Mouse (Mus musculus) hindbrain, embryonic 14.5 days (tissue): ENCODE measurements around the gene Reln. TPM values are rescaled to one million over a fixed set of nuclear protein-coding genes. Genes with fewer than 3 reads are reported as not detected.

ENCODE experiments used
- ATAC-seq: fragments of 200-750 bp; cut with Nextera tagmentation; 2 replicates; pipeline ENCODE4 v1.8.0; 2017; ENCODE audit warnings: moderate number of reproducible peaks, mild to moderate bottlenecking, moderate TSS enrichment, moderate library complexity; ENCODE audit not compliant: low FRiP score
- DNase-seq: peaks from one replicate; pipeline ENCODE4 v3.0.0-alpha.2; 2015; ENCODE audit warnings: low spot score
- H3K27ac ChIP-seq: fragments of 300-500 bp; sonication (generic); 2 replicates; pipeline ENCODE4 v1.5.1; 2014; ENCODE audit warnings: mild to moderate bottlenecking, moderate library complexity
- H3K27me3 ChIP-seq: fragments of 300-500 bp; sonication (generic); 2 replicates; pipeline ENCODE4 v1.6.1; 2014; ENCODE audit warnings: mild to moderate bottlenecking, low read length, mixed read lengths; ENCODE audit not compliant: control insufficient read depth, insufficient read depth
- H3K36me3 ChIP-seq: fragments of 300-500 bp; sonication (generic); replicated peaks from 2 replicates; pipeline ENCODE4 v1.6.1; 2014; ENCODE audit not compliant: control insufficient read depth, insufficient read depth
- H3K4me1 ChIP-seq: fragments of 300-500 bp; sonication (generic); replicated peaks from 2 replicates; pipeline ENCODE4 v1.6.1; 2014; ENCODE audit warnings: antibody characterized with exemption, low read length, mixed read lengths; ENCODE audit not compliant: control insufficient read depth, insufficient read depth
- H3K4me2 ChIP-seq: fragments of 300-500 bp; sonication (generic); replicated peaks from 2 replicates; pipeline ENCODE4 v1.6.1; 2014; ENCODE audit warnings: mild to moderate bottlenecking, moderate library complexity
- H3K4me3 ChIP-seq: fragments of 300-500 bp; sonication (generic); replicated peaks from 2 replicates; pipeline ENCODE4 v1.5.1; 2014; ENCODE audit warnings: mild to moderate bottlenecking, low read length
- H3K9ac ChIP-seq: fragments of 300-500 bp; sonication (generic); 2 replicates; pipeline ENCODE4 v1.6.1; 2014
- H3K9me3 ChIP-seq: fragments of 300-500 bp; sonication (generic); 2 replicates; pipeline ENCODE4 v1.6.1; 2016; ENCODE audit warnings: low read length; ENCODE audit not compliant: control insufficient read depth
- WGBS: fragments of 180-500 bp; shearing (Covaris S2); extraction: QIAGEN DNeasy Blood & Tissue Kit; methylation state at CpG from one replicate; pipeline ENCODE4 v1.1.7; 2014; 5-methylcytosine and 5-hydroxymethylcytosine counted together
- polyA plus RNA-seq: library from polyadenylated mRNA; unstranded; fragments of >200 nt; fragmentation: Nextera tagmentation; extraction: Ambion mirVana; gene quantifications from 2 replicates; pipeline ENCODE4 v1.2.1, GENCODE M21; 2014

The Reln gene
- polyA plus RNA-seq, 1 experiment from 2014 or later = 63.5 TPM

DNA sequence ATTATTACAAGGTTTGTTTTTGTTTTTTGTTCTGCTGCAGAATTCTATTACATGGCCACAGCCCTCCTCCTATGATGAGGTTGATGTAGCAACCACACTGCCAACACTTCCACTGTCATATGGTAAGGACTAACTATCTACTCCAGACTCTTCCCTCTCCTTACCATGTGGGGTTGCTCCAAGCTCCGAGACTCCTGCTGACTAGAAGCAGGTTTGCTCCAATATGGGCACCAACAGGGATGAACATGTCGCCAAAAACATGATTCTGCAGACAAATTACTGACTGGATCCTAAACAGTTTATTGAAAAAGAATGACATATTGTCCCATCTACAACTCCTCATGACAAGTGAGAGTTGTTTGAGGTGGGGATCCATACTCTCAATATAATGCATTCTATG lies 28.5 kb downstream of the Reln start:
- no peaks in the 10 kb centered on the region for H3K36me3 ChIP-seq
- H3K27ac ChIP-seq = no peak overlapping the region
- 90% methylated on average over 2 of the region's 2 CpGs for WGBS
- no peak overlapping the region for H3K4me3 ChIP-seq
- no peak overlapping the region for H3K4me2 ChIP-seq
- no peak for ATAC-seq
- H3K4me1 ChIP-seq = no peaks in the 10 kb centered on the region
- no peaks in the 10 kb centered on the region for H3K27me3 ChIP-seq
- H3K9me3 ChIP-seq = no peaks in the 10 kb centered on the region
- no peak for DNase-seq
- H3K9ac ChIP-seq = no peak overlapping the region

DNA sequence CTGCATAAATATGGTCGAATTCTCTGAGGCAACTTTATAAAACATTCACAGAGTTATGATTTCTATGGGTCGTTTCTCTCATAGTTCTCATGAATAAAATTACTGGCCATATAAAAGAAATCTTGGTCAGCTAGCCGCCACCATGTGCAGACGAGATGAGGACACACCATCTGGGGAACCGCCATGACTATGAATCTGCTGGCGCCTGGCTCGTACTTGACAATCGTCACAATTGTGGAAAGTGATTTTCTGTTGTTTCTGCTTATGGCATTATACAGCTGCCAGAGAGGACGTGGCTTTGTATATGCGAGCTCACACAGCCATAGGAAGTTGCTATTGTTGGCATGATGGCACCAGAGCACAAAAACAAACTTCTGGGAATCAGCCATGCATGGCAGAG lies 31.5 kb downstream of the Reln start:
- Histone ChIP-seq H3K36me3 (no peaks in the 10 kb centered on the region), H3K27me3 (no peaks in the 10 kb centered on the region), H3K4me3 (no peak overlapping the region), H3K9ac (no peak overlapping the region), H3K9me3 (no peaks in the 10 kb centered on the region), H3K4me1 (no peaks in the 10 kb centered on the region), H3K4me2 (no peak overlapping the region), H3K27ac (no peak overlapping the region)
- DNase-seq (no peak), ATAC-seq (no peak)
- 71% methylated on average over 10 of the region's 10 CpGs for WGBS

GRCm38 (mm10) chr5:22311046-22311445 lies 33.5 kb downstream of the Reln start:
- Histone ChIP-seq H3K4me2 (no peak overlapping the region), H3K36me3 (no peaks in the 10 kb centered on the region), H3K4me3 (no peak overlapping the region), H3K4me1 (no peaks in the 10 kb centered on the region), H3K9ac (no peak overlapping the region), H3K27ac (no peak overlapping the region), H3K27me3 (no peaks in the 10 kb centered on the region), H3K9me3 (no peaks in the 10 kb centered on the region)
- no peak for ATAC-seq
- 91% methylated on average over 4 of the region's 4 CpGs for WGBS
- no peak for DNase-seq

DNA sequence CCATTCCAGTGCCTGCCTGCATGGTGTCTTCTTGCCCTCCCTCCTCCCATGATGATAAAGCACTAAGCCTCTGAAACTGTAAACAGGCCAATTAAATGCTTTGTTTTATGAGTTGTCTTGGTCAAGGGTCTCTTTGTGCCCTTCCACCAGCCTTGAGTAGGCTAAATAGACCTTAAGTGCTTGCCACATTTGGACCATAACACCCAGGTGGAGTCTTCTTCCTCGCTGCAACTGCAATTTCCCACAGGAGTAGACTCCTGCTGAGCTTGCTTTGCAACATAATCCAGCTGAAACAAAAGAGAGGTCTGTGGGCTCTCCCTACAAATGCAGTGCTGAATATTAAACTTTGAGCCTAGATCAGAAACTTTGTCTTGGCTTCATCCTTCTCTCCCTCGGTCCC lies 35.5 kb downstream of the Reln start:
- Histone ChIP-seq H3K4me2 (no peak overlapping the region), H3K9me3 (no peaks in the 10 kb centered on the region), H3K27ac (no peak overlapping the region), H3K27me3 (no peaks in the 10 kb centered on the region), H3K4me3 (no peak overlapping the region), H3K36me3 (no peaks in the 10 kb centered on the region), H3K9ac (no peak overlapping the region), H3K4me1 (no peaks in the 10 kb centered on the region)
- DNase-seq = no peak
- 23% methylated on average over 2 of the region's 2 CpGs for WGBS
- no peak for ATAC-seq

DNA sequence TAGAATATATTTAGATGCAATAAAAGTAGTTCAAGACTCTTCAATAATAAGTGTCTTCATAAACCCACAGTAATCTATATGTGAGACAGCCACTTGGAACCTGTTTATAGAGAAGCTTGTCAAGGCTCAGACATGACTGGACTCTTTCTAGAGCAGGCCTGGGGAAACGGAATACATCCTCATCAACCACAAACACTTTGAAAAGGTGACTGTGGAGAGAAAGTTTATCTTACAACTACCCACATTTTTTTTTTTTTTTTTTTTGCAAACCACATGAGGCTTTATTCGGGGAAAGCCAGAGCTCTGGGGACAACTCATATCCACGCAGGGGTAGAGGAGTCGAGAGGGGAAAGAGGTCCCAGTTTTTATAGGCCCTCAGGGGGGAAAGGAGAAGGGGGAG lies 36.6 kb downstream of the Reln start:
- WGBS = 94% methylated on average over 4 of the region's 4 CpGs

DNA sequence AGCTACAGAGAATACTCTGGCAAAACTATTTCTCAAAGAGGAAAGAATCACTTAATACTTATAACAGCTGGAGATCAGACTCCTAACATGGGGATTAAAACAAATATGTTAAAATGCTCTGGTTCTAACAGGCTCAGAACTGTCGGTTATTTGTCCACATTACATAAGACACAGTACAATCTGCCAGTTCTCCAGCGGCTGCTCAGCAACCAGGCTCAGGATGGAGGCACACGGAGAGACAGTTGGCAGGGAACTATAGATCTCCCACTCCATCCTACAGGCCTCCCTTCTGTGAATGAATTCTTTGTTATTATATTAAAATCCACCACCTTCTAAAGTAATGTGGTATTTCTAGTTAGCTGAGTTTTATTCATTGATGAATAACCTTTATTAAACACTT lies 37.4 kb downstream of the Reln start:
- no peaks in the 10 kb centered on the region for H3K27me3 ChIP-seq
- no peaks in the 10 kb centered on the region for H3K9me3 ChIP-seq
- H3K36me3 ChIP-seq = no peaks in the 10 kb centered on the region
- no peak overlapping the region for H3K4me3 ChIP-seq
- ATAC-seq (no peak), DNase-seq (no peak)
- no peak overlapping the region for H3K9ac ChIP-seq
- no peaks in the 10 kb centered on the region for H3K4me1 ChIP-seq
- no peak overlapping the region for H3K4me2 ChIP-seq
- no peak overlapping the region for H3K27ac ChIP-seq
- 53% methylated on average over 3 of the region's 3 CpGs for WGBS

More for the DNA sequence above, 36.6 kb downstream of the Reln start:
- Histone ChIP-seq H3K27ac (no peak overlapping the region), H3K4me2 (no peak overlapping the region), H3K4me1 (no peaks in the 10 kb centered on the region), H3K9ac (no peak overlapping the region), H3K27me3 (no peaks in the 10 kb centered on the region), H3K9me3 (no peaks in the 10 kb centered on the region), H3K36me3 (no peaks in the 10 kb centered on the region), H3K4me3 (no peak overlapping the region)
- no peak for ATAC-seq
- no peak for DNase-seq

GRCm38 (mm10) chr5:22303709-22304108 lies 40.8 kb downstream of the Reln start:
- no peaks in the 10 kb centered on the region for H3K9me3 ChIP-seq
- no peak overlapping the region for H3K9ac ChIP-seq
- no peaks in the 10 kb centered on the region for H3K36me3 ChIP-seq
- no peak overlapping the region for H3K4me3 ChIP-seq
- no peaks in the 10 kb centered on the region for H3K4me1 ChIP-seq
- H3K4me2 ChIP-seq = no peak overlapping the region
- WGBS = 0% methylated on average over 1 of the region's 1 CpGs
- H3K27ac ChIP-seq = no peak overlapping the region
- ATAC-seq (peak; percentile 48; the same call in 1 of the 2 replicates), DNase-seq (peak; percentile 49)
- no peaks in the 10 kb centered on the region for H3K27me3 ChIP-seq

DNA sequence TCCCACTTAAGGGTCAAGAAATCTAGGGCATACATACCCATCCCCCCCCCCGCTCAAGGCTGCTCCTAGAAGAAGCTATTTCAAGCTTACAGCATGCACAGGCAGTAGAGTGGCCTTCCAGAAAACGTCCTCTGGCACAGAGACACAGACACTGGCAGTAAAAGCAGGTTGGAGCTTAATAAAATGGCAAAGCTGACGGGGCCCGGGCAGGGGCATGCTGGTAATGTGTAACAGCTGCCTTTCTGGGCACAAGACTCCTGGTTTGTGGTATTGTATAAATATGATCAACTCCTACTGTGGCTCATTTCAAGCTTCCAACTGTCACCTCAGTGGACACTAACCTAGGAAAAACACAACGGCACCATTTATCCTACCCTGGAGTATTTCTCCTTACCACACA lies 42.2 kb downstream of the Reln start:
- ATAC-seq = no peak
- Histone ChIP-seq H3K9ac (no peak overlapping the region), H3K4me1 (no peaks in the 10 kb centered on the region), H3K27ac (no peak overlapping the region), H3K4me2 (no peak overlapping the region), H3K36me3 (no peaks in the 10 kb centered on the region), H3K27me3 (no peaks in the 10 kb centered on the region), H3K4me3 (no peak overlapping the region), H3K9me3 (no peaks in the 10 kb centered on the region)
- DNase-seq = no peak
- WGBS = 73% methylated on average over 5 of the region's 5 CpGs

GRCm38 (mm10) chr5:22300788-22301187 lies 43.7 kb downstream of the Reln start:
- no peak overlapping the region for H3K27ac ChIP-seq
- H3K9me3 ChIP-seq = no peaks in the 10 kb centered on the region
- DNase-seq (no peak), ATAC-seq (no peak)
- no peaks in the 10 kb centered on the region for H3K27me3 ChIP-seq
- no peak overlapping the region for H3K9ac ChIP-seq
- H3K36me3 ChIP-seq = no peaks in the 10 kb centered on the region
- no peak overlapping the region for H3K4me2 ChIP-seq
- no peak overlapping the region for H3K4me3 ChIP-seq
- no peaks in the 10 kb centered on the region for H3K4me1 ChIP-seq
- 88% methylated on average over 5 of the region's 5 CpGs for WGBS

- Histone ChIP-seq H3K4me3 (no peak overlapping the region), H3K4me1 (0 out of 2 replicates have a peak, but pooled peaks cover 3% of the 10 kb centered on the region), H3K27ac (no peak overlapping the region), H3K27me3 (no peaks in the 10 kb centered on the region), H3K36me3 (no peaks in the 10 kb centered on the region), H3K9me3 (no peaks in the 10 kb centered on the region), H3K9ac (no peak overlapping the region), H3K4me2 (no peak overlapping the region)
- 86% methylated on average over 6 of the region's 6 CpGs for WGBS
- DNase-seq (no peak), ATAC-seq (no peak)
These were observed 44.5 kb downstream of the Reln start for GRCm38 (mm10) chr5:22300046-22300445.
